Mouse (Mus musculus): ENCODE data around the gene Ablim1.

DNA sequence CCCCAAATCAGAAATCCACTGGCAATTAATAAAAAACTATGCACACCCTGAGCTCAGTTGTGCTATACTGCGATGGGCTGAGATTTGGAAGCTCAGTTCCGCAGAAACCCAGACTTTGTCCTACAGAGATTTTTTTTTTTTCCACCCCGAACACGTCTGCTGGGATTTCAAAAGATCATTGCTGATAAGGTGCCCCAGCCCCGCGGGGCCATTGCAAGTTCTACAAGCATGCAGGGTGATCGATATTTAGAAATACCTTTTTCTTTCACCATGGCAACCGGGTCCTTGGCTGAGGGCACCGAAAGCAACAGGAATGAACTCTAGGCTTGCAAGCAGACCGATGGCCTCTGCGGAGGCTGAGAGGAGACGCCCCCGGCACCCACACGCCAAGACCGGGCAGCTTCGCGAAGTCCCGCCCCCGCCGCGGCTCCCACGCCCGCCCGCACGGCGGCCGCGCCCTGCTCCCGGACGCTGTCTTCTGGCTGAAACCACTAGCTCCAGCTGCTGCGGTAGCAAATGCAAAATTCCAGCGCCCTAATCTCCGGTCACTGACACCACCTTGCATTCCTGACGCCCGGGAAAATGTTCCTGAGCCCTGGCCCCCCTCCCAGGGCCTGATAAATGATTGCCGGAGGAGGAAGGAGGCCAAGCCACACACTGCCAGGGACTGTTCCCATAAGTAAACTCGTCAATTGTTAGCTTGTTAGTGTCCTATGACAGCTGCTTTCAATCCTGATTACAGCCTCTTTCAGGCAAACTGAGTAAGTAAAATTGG lies 117.5 kb downstream of the Ablim1 start:
- no peak for TF ChIP-seq CTCF (IDR thresholded peaks at IDR 0.05; ENCODE audit: borderline replicate concordance, insufficient read depth, low read depth, low read length)
- 0 out of 2 replicates have a peak, but pooled peaks have one; percentile 25 for TF ChIP-seq POLR2A (IDR thresholded peaks at IDR 0.05; ENCODE audit: borderline replicate concordance, insufficient read depth, low read length)

Measured in cerebellum, adult 2 months (tissue).